Mouse (Mus musculus) CD4-positive, CD25-positive, alpha-beta regulatory T cell, adult 9 weeks (primary cell): ENCODE results near the gene Cttnbp2. TPM values are rescaled to one million over a fixed set of nuclear protein-coding genes. Genes with fewer than 3 reads are reported as not detected.

ENCODE experiments used
- polyA plus RNA-seq: library from polyadenylated mRNA; unstranded; fragments of 100-300 nt; shearing (Covaris generic); gene quantifications from one replicate; pipeline ENCODE4 v1.2.1, GENCODE M21; 2017

Gene Cttnbp2
- not detected for polyA plus RNA-seq

GRCm38 (mm10) chr6:18514480-18515352 lies at the start of gene Cttnbp2:
Gene Cttnbp2, minus strand, starts transcription at chr6:18514843.

